Mouse (Mus musculus): ENCODE data around the gene Wnt11. TPM values are rescaled to one million over a fixed set of nuclear protein-coding genes. Genes with fewer than 3 reads are reported as not detected.

The Wnt11 gene
- polyA plus RNA-seq, 1 experiment: 0.80 TPM

- H3K27me3 ChIP-seq (ENCODE audit: control insufficient read depth, insufficient read depth, low read length): no peaks in the 10 kb centered on the region
- H3K27ac ChIP-seq (ENCODE audit: control insufficient read depth, insufficient read depth, low read depth, low read length): no peak overlapping the region
- H3K36me3 ChIP-seq (ENCODE audit: control insufficient read depth, insufficient read depth, low read length): no peaks in the 10 kb centered on the region
- H3K4me1 ChIP-seq (ENCODE audit: control insufficient read depth, insufficient read depth, low read length): no peaks in the 10 kb centered on the region; the same call in 1 of the 2 replicates
- TF ChIP-seq CTCF (IDR thresholded peaks at IDR 0.05; ENCODE audit: control insufficient read depth, insufficient read depth, insufficient replicate concordance, low read depth, low read length): no peak
- no peak for TF ChIP-seq POLR2A (IDR thresholded peaks at IDR 0.05; ENCODE audit: control insufficient read depth, low read depth, low read length)
- no peak overlapping the region for H3K4me3 ChIP-seq (ENCODE audit: control insufficient read depth, low read depth, low read length)
These were observed 28.0 kb upstream of the Wnt11 start for GRCm38 (mm10) chr7:98806961-98807360.

- Histone ChIP-seq H3K36me3 (ENCODE audit: control insufficient read depth, insufficient read depth, low read length) (no peaks in the 10 kb centered on the region), H3K27ac (ENCODE audit: control insufficient read depth, insufficient read depth, low read depth, low read length) (no peak overlapping the region), H3K4me3 (ENCODE audit: control insufficient read depth, low read depth, low read length) (no peak overlapping the region), H3K4me1 (ENCODE audit: control insufficient read depth, insufficient read depth, low read length) (peaks cover 2% of the 10 kb centered on the region; the same call in 1 of the 2 replicates), H3K27me3 (ENCODE audit: control insufficient read depth, insufficient read depth, low read length) (no peaks in the 10 kb centered on the region)
- no peak for TF ChIP-seq CTCF (IDR thresholded peaks at IDR 0.05; ENCODE audit: control insufficient read depth, insufficient read depth, insufficient replicate concordance, low read depth, low read length)
- TF ChIP-seq POLR2A (IDR thresholded peaks at IDR 0.05; ENCODE audit: control insufficient read depth, low read depth, low read length): no peak
These were observed 25.5 kb upstream of the Wnt11 start for GRCm38 (mm10) chr7:98809372-98809771.

- TF ChIP-seq POLR2A (IDR thresholded peaks at IDR 0.05; ENCODE audit: control insufficient read depth, low read depth, low read length) (no peak), CTCF (IDR thresholded peaks at IDR 0.05; ENCODE audit: control insufficient read depth, insufficient read depth, insufficient replicate concordance, low read depth, low read length) (no peak)
- H3K4me1 ChIP-seq (ENCODE audit: control insufficient read depth, insufficient read depth, low read length): peaks cover 9% of the 10 kb centered on the region
- H3K36me3 ChIP-seq (ENCODE audit: control insufficient read depth, insufficient read depth, low read length): no peaks in the 10 kb centered on the region
- no peak overlapping the region for H3K27ac ChIP-seq (ENCODE audit: control insufficient read depth, insufficient read depth, low read depth, low read length)
- H3K27me3 ChIP-seq (ENCODE audit: control insufficient read depth, insufficient read depth, low read length): no peaks in the 10 kb centered on the region
- no peak overlapping the region for H3K4me3 ChIP-seq (ENCODE audit: control insufficient read depth, low read depth, low read length)
These were observed 24.3 kb upstream of the Wnt11 start for GRCm38 (mm10) chr7:98810619-98811018.

- Histone ChIP-seq H3K27me3 (ENCODE audit: control insufficient read depth, insufficient read depth, low read length) (no peaks in the 10 kb centered on the region), H3K4me3 (ENCODE audit: control insufficient read depth, low read depth, low read length) (no peak overlapping the region), H3K36me3 (ENCODE audit: control insufficient read depth, insufficient read depth, low read length) (no peaks in the 10 kb centered on the region), H3K27ac (ENCODE audit: control insufficient read depth, insufficient read depth, low read depth, low read length) (no peak overlapping the region), H3K4me1 (ENCODE audit: control insufficient read depth, insufficient read depth, low read length) (no peaks in the 10 kb centered on the region; the same call in 1 of the 2 replicates)
- TF ChIP-seq CTCF (IDR thresholded peaks at IDR 0.05; ENCODE audit: control insufficient read depth, insufficient read depth, insufficient replicate concordance, low read depth, low read length) (no peak), POLR2A (IDR thresholded peaks at IDR 0.05; ENCODE audit: control insufficient read depth, low read depth, low read length) (no peak)
These were observed 14.4 kb upstream of the Wnt11 start for GRCm38 (mm10) chr7:98820501-98820900.

- H3K36me3 ChIP-seq (ENCODE audit: control insufficient read depth, insufficient read depth, low read length): no peaks in the 10 kb centered on the region
- H3K4me1 ChIP-seq (ENCODE audit: control insufficient read depth, insufficient read depth, low read length): peaks cover 2% of the 10 kb centered on the region; the same call in 1 of the 2 replicates
- no peak overlapping the region for H3K4me3 ChIP-seq (ENCODE audit: control insufficient read depth, low read depth, low read length)
- TF ChIP-seq CTCF (IDR thresholded peaks at IDR 0.05; ENCODE audit: control insufficient read depth, insufficient read depth, insufficient replicate concordance, low read depth, low read length) (no peak), POLR2A (IDR thresholded peaks at IDR 0.05; ENCODE audit: control insufficient read depth, low read depth, low read length) (no peak)
- H3K27ac ChIP-seq (ENCODE audit: control insufficient read depth, insufficient read depth, low read depth, low read length): no peak overlapping the region
- H3K27me3 ChIP-seq (ENCODE audit: control insufficient read depth, insufficient read depth, low read length): no peaks in the 10 kb centered on the region
These were observed 12.0 kb upstream of the Wnt11 start for GRCm38 (mm10) chr7:98822881-98823280.

GRCm38 (mm10) chr7:98823896-98824822, 10.8 kb upstream of the Wnt11 start:
- no peak for TF ChIP-seq CTCF (IDR thresholded peaks at IDR 0.05; ENCODE audit: control insufficient read depth, insufficient read depth, insufficient replicate concordance, low read depth, low read length)
- no peak for TF ChIP-seq POLR2A (IDR thresholded peaks at IDR 0.05; ENCODE audit: control insufficient read depth, low read depth, low read length)
- Histone ChIP-seq H3K27me3 (ENCODE audit: control insufficient read depth, insufficient read depth, low read length) (no peaks in the 10 kb centered on the region), H3K4me3 (ENCODE audit: control insufficient read depth, low read depth, low read length) (no peak overlapping the region), H3K36me3 (ENCODE audit: control insufficient read depth, insufficient read depth, low read length) (no peaks in the 10 kb centered on the region), H3K27ac (ENCODE audit: control insufficient read depth, insufficient read depth, low read depth, low read length) (no peak overlapping the region), H3K4me1 (ENCODE audit: control insufficient read depth, insufficient read depth, low read length) (peaks cover 2% of the 10 kb centered on the region; the same call in 1 of the 2 replicates)

GRCm38 (mm10) chr7:98828052-98828451, 6.9 kb upstream of the Wnt11 start:
- Histone ChIP-seq H3K27ac (ENCODE audit: control insufficient read depth, insufficient read depth, low read depth, low read length) (no peak overlapping the region), H3K36me3 (ENCODE audit: control insufficient read depth, insufficient read depth, low read length) (no peaks in the 10 kb centered on the region)

More at GRCm38 (mm10) chr7:98828052-98828451, 6.9 kb upstream of the Wnt11 start:
- Histone ChIP-seq H3K4me1 (ENCODE audit: control insufficient read depth, insufficient read depth, low read length) (peaks cover 2% of the 10 kb centered on the region; the same call in 1 of the 2 replicates), H3K27me3 (ENCODE audit: control insufficient read depth, insufficient read depth, low read length) (no peaks in the 10 kb centered on the region), H3K4me3 (ENCODE audit: control insufficient read depth, low read depth, low read length) (no peak overlapping the region)
- TF ChIP-seq POLR2A (IDR thresholded peaks at IDR 0.05; ENCODE audit: control insufficient read depth, low read depth, low read length): no peak

Measured in testis, adult 2 months (tissue).